Mouse (Mus musculus): ENCODE results near the gene Syne1. TPM values are rescaled to one million over a fixed set of nuclear protein-coding genes. Genes with fewer than 3 reads are reported as not detected.

Syne1 gene
- polyA plus RNA-seq, 1 experiment from 2014 or later, result 3.6 TPM

GRCm38 (mm10) chr10:5059983-5060382 is 491.3 kb downstream of the Syne1 start:
- TF ChIP-seq CTCF (IDR thresholded peaks at IDR 0.05; ENCODE audit: low read depth), result no peak
- no peak for TF ChIP-seq EP300 (optimal IDR thresholded peaks at IDR 0.05)
- H3K36me3 ChIP-seq (ENCODE audit: control insufficient read depth, insufficient read depth, low read length), result 0 out of 2 replicates have a peak, but pooled peaks cover 2% of the 10 kb centered on the region
- H3K4me2 ChIP-seq (replicated peaks; ENCODE audit: low read depth), result no peak overlapping the region
- H3K9me3 ChIP-seq (ENCODE audit: control insufficient read depth, low read length), result no peaks in the 10 kb centered on the region
- H3K4me3 ChIP-seq (ENCODE audit: low read depth, low read length), result no peak overlapping the region
- 60% methylated on average over 2 of the region's 2 CpGs for WGBS
- DNase-seq (ENCODE audit: low spot score) (no peak), ATAC-seq (ENCODE audit: low FRiP score, low TSS enrichment) (no peak)
- H3K27me3 ChIP-seq (ENCODE audit: control insufficient read depth, insufficient read depth, low read length), result no peaks in the 10 kb centered on the region
- H3K4me1 ChIP-seq (replicated peaks; ENCODE audit: control insufficient read depth, insufficient read depth), result no peaks in the 10 kb centered on the region
- no peak overlapping the region for H3K27ac ChIP-seq (replicated peaks)
- no peak overlapping the region for H3K9ac ChIP-seq (ENCODE audit: low read length)

DNA sequence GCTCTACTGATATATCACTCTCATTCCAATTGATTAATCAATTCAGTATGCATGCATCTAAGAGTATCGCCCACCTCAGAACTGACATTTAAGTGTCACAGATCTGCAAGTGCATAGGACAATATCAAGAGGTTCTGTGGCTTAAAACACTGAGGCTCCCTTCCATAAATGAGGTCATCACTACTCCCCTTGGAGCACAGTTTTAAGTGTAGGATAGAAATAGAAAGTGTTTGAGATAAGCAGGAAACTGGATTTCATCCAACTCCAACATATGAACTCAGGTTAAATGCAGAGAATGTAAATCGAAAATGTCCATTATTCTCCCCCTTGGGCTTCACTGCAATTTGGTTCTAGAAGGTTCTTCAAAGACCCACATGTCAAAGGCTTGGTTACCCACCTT is 492.4 kb downstream of the Syne1 start:
- no peak for DNase-seq (ENCODE audit: low spot score)

DNA sequence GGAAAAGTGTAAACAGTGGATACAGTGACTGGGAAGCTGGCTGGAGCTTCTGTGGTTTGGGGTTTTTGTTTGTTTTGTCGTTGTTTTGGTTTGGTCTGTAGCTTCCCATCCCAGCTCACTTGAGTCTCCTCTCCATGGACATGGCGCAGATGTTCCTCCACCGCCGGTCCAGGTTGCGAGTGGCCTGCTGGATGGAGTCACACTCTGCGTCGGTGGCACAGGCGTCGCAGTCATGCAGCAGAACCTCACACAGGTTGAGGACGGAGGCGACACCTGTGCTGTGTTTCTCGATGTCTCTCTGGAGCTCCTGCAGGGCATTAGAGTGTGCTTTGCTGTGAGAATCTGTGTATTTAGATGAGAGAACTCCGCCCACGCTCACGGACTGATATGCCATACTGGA is 493.6 kb downstream of the Syne1 start:
- TF ChIP-seq EP300 (optimal IDR thresholded peaks at IDR 0.05), result no peak
- TF ChIP-seq CTCF (IDR thresholded peaks at IDR 0.05; ENCODE audit: low read depth), result no peak
- 91% methylated on average over 15 of the region's 15 CpGs for WGBS

More for the DNA sequence above, 492.4 kb downstream of the Syne1 start:
- H3K9me3 ChIP-seq (ENCODE audit: control insufficient read depth, low read length), result no peaks in the 10 kb centered on the region
- H3K27me3 ChIP-seq (ENCODE audit: control insufficient read depth, insufficient read depth, low read length), result no peaks in the 10 kb centered on the region
- no peak overlapping the region for H3K4me2 ChIP-seq (replicated peaks; ENCODE audit: low read depth)
- H3K4me3 ChIP-seq (ENCODE audit: low read depth, low read length), result no peak overlapping the region
- H3K27ac ChIP-seq (replicated peaks), result no peak overlapping the region
- TF ChIP-seq EP300 (optimal IDR thresholded peaks at IDR 0.05) (no peak), CTCF (IDR thresholded peaks at IDR 0.05; ENCODE audit: low read depth) (no peak)
- H3K36me3 ChIP-seq (ENCODE audit: control insufficient read depth, insufficient read depth, low read length), result 0 out of 2 replicates have a peak, but pooled peaks cover 2% of the 10 kb centered on the region
- no peak for ATAC-seq (ENCODE audit: low FRiP score, low TSS enrichment)
- 77% methylated on average over 2 of the region's 2 CpGs for WGBS
- H3K4me1 ChIP-seq (replicated peaks; ENCODE audit: control insufficient read depth, insufficient read depth), result no peaks in the 10 kb centered on the region
- no peak overlapping the region for H3K9ac ChIP-seq (ENCODE audit: low read length)

DNA sequence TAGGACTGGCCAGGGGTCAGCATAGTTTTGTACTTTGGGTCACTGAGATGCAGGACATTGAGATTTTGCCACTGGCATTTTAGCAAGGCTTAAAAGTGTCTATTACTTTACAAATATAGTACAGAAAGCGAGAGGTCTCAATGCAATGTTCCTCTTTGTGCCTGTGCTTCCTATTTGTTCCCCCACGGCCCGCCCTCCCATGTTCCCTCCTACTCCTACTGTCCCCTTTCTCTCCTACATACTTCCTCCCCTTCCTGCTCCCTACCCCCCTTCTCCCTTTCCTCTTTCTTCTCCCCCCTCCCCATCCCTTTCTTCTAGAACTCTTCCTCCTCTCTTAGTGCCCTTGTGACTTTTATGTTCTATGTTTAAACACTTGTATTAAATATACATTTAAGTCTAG is 494.3 kb downstream of the Syne1 start:
- 0 out of 2 replicates have a peak, but pooled peaks cover 2% of the 10 kb centered on the region for H3K36me3 ChIP-seq (ENCODE audit: control insufficient read depth, insufficient read depth, low read length)
- no peak for DNase-seq (ENCODE audit: low spot score)
- no peak overlapping the region for H3K4me2 ChIP-seq (replicated peaks; ENCODE audit: low read depth)
- no peak overlapping the region for H3K27ac ChIP-seq (replicated peaks)
- no peaks in the 10 kb centered on the region for H3K27me3 ChIP-seq (ENCODE audit: control insufficient read depth, insufficient read depth, low read length)
- no peak for TF ChIP-seq EP300 (optimal IDR thresholded peaks at IDR 0.05)
- TF ChIP-seq CTCF (IDR thresholded peaks at IDR 0.05; ENCODE audit: low read depth), result no peak
- no peak overlapping the region for H3K9ac ChIP-seq (ENCODE audit: low read length)
- H3K9me3 ChIP-seq (ENCODE audit: control insufficient read depth, low read length), result no peaks in the 10 kb centered on the region
- WGBS, result 77% methylated on average over 3 of the region's 3 CpGs
- no peaks in the 10 kb centered on the region for H3K4me1 ChIP-seq (replicated peaks; ENCODE audit: control insufficient read depth, insufficient read depth)
- H3K4me3 ChIP-seq (ENCODE audit: low read depth, low read length), result no peak overlapping the region
- no peak for ATAC-seq (ENCODE audit: low FRiP score, low TSS enrichment)

More for the DNA sequence above, 493.6 kb downstream of the Syne1 start:
- ATAC-seq (ENCODE audit: low FRiP score, low TSS enrichment) (no peak), DNase-seq (ENCODE audit: low spot score) (no peak)
- Histone ChIP-seq H3K4me1 (replicated peaks; ENCODE audit: control insufficient read depth, insufficient read depth) (no peaks in the 10 kb centered on the region), H3K4me2 (replicated peaks; ENCODE audit: low read depth) (no peak overlapping the region), H3K9me3 (ENCODE audit: control insufficient read depth, low read length) (no peaks in the 10 kb centered on the region), H3K9ac (ENCODE audit: low read length) (no peak overlapping the region), H3K4me3 (ENCODE audit: low read depth, low read length) (no peak overlapping the region), H3K27me3 (ENCODE audit: control insufficient read depth, insufficient read depth, low read length) (no peaks in the 10 kb centered on the region), H3K27ac (replicated peaks) (no peak overlapping the region), H3K36me3 (ENCODE audit: control insufficient read depth, insufficient read depth, low read length) (0 out of 2 replicates have a peak, but pooled peaks cover 2% of the 10 kb centered on the region)

GRCm38 (mm10) chr10:5056243-5056735 is 495.0 kb downstream of the Syne1 start:
- H3K4me3 ChIP-seq (ENCODE audit: low read depth, low read length), result no peak overlapping the region
- no peaks in the 10 kb centered on the region for H3K4me1 ChIP-seq (replicated peaks; ENCODE audit: control insufficient read depth, insufficient read depth)
- H3K27me3 ChIP-seq (ENCODE audit: control insufficient read depth, insufficient read depth, low read length), result no peaks in the 10 kb centered on the region
- H3K9me3 ChIP-seq (ENCODE audit: control insufficient read depth, low read length), result no peaks in the 10 kb centered on the region
- ATAC-seq (ENCODE audit: low FRiP score, low TSS enrichment) (no peak), DNase-seq (ENCODE audit: low spot score) (no peak)
- H3K36me3 ChIP-seq (ENCODE audit: control insufficient read depth, insufficient read depth, low read length), result 0 out of 2 replicates have a peak, but pooled peaks cover 2% of the 10 kb centered on the region
- no peak overlapping the region for H3K9ac ChIP-seq (ENCODE audit: low read length)
- TF ChIP-seq EP300 (optimal IDR thresholded peaks at IDR 0.05) (no peak), CTCF (IDR thresholded peaks at IDR 0.05; ENCODE audit: low read depth) (no peak)
- H3K4me2 ChIP-seq (replicated peaks; ENCODE audit: low read depth), result no peak overlapping the region
- WGBS, result 87% methylated on average over 10 of the region's 10 CpGs
- no peak overlapping the region for H3K27ac ChIP-seq (replicated peaks)

- H3K36me3 ChIP-seq (ENCODE audit: control insufficient read depth, insufficient read depth, low read length), result peaks cover 3% of the 10 kb centered on the region; the same call in 1 of the 2 replicates
- ATAC-seq (ENCODE audit: low FRiP score, low TSS enrichment), result no peak
- H3K4me3 ChIP-seq (ENCODE audit: low read depth, low read length), result no peak overlapping the region
- no peak for DNase-seq (ENCODE audit: low spot score)
- no peak overlapping the region for H3K4me2 ChIP-seq (replicated peaks; ENCODE audit: low read depth)
- 91% methylated on average over 5 of the region's 5 CpGs for WGBS
- no peaks in the 10 kb centered on the region for H3K9me3 ChIP-seq (ENCODE audit: control insufficient read depth, low read length)
- no peak overlapping the region for H3K27ac ChIP-seq (replicated peaks)
- no peak for TF ChIP-seq CTCF (IDR thresholded peaks at IDR 0.05; ENCODE audit: low read depth)
- no peak for TF ChIP-seq EP300 (optimal IDR thresholded peaks at IDR 0.05)
- no peaks in the 10 kb centered on the region for H3K27me3 ChIP-seq (ENCODE audit: control insufficient read depth, insufficient read depth, low read length)
- H3K9ac ChIP-seq (ENCODE audit: low read length), result no peak overlapping the region
- H3K4me1 ChIP-seq (replicated peaks; ENCODE audit: control insufficient read depth, insufficient read depth), result no peaks in the 10 kb centered on the region
Observed at GRCm38 (mm10) chr10:5045671-5046070, 505.6 kb downstream of the Syne1 start.
